Mouse (Mus musculus): ENCODE measurements around the gene Mpdz. TPM values are rescaled to one million over a fixed set of nuclear protein-coding genes. Genes with fewer than 3 reads are reported as not detected.

The Mpdz gene
- 0.21 and 0.66 TPM in 2 replicates for polyA plus RNA-seq (2012)

GRCm38 (mm10) chr4:81442078-81442981 lies at the start of gene Mpdz:
Mpdz (minus strand) TSS chr4:81442815.

